Mouse (Mus musculus): ENCODE measurements around the gene Dao. TPM values are rescaled to one million over a fixed set of nuclear protein-coding genes. Genes with fewer than 3 reads are reported as not detected.

Gene Dao
- polyA plus RNA-seq (2012; ENCODE audit: low replicate concordance) = 0.15 TPM in 1 of 2 replicates, not detected in the other

DNA sequence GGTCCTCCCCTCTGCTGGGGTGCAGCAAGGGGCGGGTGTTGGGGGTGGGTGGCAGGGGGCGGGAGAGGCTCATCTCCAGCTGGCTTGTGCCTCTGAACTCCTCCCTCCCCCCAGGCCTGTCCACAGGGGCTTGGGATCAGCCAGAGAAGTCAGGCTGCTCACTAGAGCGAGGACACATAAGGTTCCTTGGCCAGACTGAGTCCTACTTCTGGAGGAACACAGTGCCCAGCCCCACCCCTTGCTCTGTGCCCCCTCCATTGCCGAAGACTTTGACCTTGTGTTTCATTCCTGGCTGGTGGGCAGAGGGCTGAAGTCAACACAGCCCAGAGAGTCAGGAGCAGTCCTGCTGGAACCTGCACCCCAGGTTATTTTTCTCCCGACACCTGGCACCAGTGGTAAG, at the start of gene Dao:
Gene Dao (plus strand): TSS at position 162 of the 400 bp plus-strand sequence.

DNA sequence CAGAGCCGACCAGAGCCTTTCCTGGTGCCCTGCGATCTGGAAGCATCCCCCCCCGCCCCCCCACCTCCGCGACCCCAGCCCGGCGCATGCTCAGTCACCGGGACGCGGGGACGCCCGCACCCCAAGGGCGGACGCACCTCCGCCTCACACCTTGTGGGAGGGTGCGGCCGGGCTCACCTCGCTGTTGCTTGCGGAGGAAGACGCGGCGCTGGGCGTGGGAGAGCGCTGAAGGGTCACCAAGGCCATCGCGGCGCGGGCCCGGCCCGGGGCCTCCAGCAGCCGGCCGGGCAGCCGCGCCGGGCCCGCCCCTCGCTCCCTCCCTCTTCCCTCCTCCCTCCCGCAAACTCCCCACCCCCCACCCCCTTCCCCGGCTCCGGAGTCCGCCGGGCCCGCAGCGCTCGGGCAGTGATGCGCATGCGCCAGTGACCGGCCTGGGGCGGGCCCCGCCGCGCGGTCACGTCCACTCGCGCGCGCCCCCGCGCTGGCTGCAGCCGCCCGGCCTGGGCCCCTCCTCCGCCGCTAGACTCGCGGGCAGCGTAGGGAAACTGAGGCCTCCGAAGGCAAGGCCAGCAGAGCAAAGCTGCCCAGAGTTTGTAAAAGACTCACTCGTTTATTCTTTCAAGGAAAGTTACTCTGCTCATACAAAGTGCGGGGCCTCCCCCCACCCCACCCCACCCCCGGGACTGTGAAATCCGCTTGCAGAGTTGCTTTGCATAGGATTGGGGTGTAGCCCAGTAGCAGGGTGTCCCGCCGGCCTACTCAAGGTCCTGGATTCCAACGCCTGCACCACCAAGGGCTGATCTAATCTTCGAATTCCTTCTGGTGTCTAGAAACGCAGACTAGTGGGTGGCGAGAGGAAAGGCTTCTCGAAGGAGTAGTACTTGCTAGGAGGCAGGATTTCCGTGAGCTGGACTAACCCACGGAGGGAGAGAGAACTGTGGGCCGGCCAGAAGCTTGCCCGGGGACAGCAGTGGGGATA, 9.7 kb upstream of the Dao start, which contains the start of gene Ssh1:
Gene Ssh1 (minus strand): TSS at position 408 of the 979 bp plus-strand sequence.

DNA sequence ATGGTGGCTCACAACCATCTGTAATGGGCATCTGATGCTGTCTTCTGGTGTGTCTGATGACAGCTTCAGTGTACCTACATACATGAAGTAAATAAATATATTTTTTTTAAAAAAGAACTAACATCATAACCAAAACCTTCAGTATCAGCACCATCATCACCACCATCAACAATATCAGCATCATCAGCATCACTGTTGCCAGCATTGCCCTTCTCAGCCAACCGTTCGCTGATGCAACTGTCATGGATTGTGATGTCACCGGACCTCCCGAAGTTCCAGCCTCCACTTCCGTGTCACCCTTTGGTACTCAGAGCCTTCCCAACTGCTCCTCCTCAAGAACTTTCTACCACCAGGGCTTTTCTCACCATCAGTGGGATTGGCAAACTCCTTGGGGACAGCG, 61.7 kb downstream of the Dao start, which contains the start of gene Usp30:
Gene Usp30 (plus strand): TSS at position 301 of the 400 bp plus-strand sequence.

Other genes with a start within 250 kb of the Dao start
- gene Sart3, start 231.2 kb upstream of the Dao start, polyA plus RNA-seq (2012; ENCODE audit: low replicate concordance) = 20.8 and 27.5 TPM in 2 replicates
- gene Iscu, start 231.0 kb upstream of the Dao start, polyA plus RNA-seq (2012; ENCODE audit: low replicate concordance) = 32.1 and 49.7 TPM in 2 replicates
- 0.27 TPM in 2 replicates for gene Tmem119, start 203.2 kb upstream of the Dao start, polyA plus RNA-seq (2012; ENCODE audit: low replicate concordance)
- 107 and 256 TPM in 2 replicates for gene Selplg, start 171.1 kb upstream of the Dao start, polyA plus RNA-seq (2012; ENCODE audit: low replicate concordance)
- 29.5 and 75.1 TPM in 2 replicates for gene Coro1c, start 94.9 kb upstream of the Dao start, polyA plus RNA-seq (2012; ENCODE audit: low replicate concordance)
- gene Ssh1, start 9.8 kb upstream of the Dao start, polyA plus RNA-seq (2012; ENCODE audit: low replicate concordance) = 27.6 and 30.2 TPM in 2 replicates
- 5.9 and 8.2 TPM in 2 replicates for gene Usp30, start 61.8 kb downstream of the Dao start, polyA plus RNA-seq (2012; ENCODE audit: low replicate concordance)
- gene Svop, start 87.9 kb downstream of the Dao start, polyA plus RNA-seq (2012; ENCODE audit: low replicate concordance) = not detected in 2 replicates
- gene Alkbh2, start 124.5 kb downstream of the Dao start, polyA plus RNA-seq (2012; ENCODE audit: low replicate concordance) = 16.1 and 34.4 TPM in 2 replicates
- gene Ung, start 126.7 kb downstream of the Dao start, polyA plus RNA-seq (2012; ENCODE audit: low replicate concordance) = 30.1 and 35.7 TPM in 2 replicates
- 1.1 and 1.8 TPM in 2 replicates for gene Acacb, start 142.8 kb downstream of the Dao start, polyA plus RNA-seq (2012; ENCODE audit: low replicate concordance)

All from leukemia stem cell, adult 10-12 weeks (primary cell).